Mouse (Mus musculus) brain, embryonic 14.5 days (tissue): ENCODE measurements around the gene Wwox. TPM values are rescaled to one million over a fixed set of nuclear protein-coding genes. Genes with fewer than 3 reads are reported as not detected.

Source experiments
- DNase-seq: peaks from one replicate; pipeline ENCODE4 v3.0.0-alpha.2; 2011; ENCODE audit warnings: low read depth
- CTCF ChIP-seq: fragments of 200-500 bp; IDR thresholded peaks from 2 replicates; pipeline ENCODE4 v1.5.1; 2012; ENCODE audit warnings: inconsistent platforms, mild to moderate bottlenecking, moderate library complexity, borderline replicate concordance; ENCODE audit not compliant: insufficient read depth, insufficient read length; ENCODE audit errors: extremely low read depth
- POLR2A ChIP-seq: fragments of 200-500 bp; IDR thresholded peaks from 2 replicates; pipeline ENCODE4 v1.6.1; 2012; ENCODE audit warnings: mild to moderate bottlenecking, inconsistent platforms, borderline replicate concordance; ENCODE audit not compliant: poor library complexity, insufficient read depth, insufficient read length, severe bottlenecking; ENCODE audit errors: extremely low read depth
- polyA plus RNA-seq: library from polyadenylated mRNA; depleted of rRNA; stranded (reverse); fragments of >200 nt; gene quantifications from 2 replicates; pipeline ENCODE4 v1.2.3, GENCODE M21; 2012

The Wwox gene
- polyA plus RNA-seq, 1 experiment = 11.0 TPM

DNA sequence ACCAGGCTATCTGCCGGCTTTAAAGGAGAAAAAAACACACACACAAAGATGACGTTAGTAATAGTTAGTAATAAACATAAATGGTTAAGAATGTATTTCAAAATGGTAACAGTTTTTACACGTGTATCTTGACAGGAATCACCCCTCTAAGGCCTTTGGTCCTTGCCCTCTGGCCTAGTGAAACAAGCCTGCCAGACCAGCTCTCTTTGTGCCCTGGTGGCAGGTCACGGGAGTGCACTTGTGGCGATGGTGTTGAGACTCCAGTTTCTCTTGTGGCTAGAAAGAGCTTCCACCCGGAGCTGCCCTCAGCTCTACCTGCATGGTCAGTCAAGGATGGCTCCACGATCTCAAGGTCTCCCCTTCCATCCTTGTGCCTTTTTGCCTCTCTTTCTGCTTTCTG lies 110.6 kb downstream of the Wwox start:
- no peak for TF ChIP-seq POLR2A
- peak; percentile 44; the same call in 1 of the 2 replicates for TF ChIP-seq CTCF
- no peak for DNase-seq

DNA sequence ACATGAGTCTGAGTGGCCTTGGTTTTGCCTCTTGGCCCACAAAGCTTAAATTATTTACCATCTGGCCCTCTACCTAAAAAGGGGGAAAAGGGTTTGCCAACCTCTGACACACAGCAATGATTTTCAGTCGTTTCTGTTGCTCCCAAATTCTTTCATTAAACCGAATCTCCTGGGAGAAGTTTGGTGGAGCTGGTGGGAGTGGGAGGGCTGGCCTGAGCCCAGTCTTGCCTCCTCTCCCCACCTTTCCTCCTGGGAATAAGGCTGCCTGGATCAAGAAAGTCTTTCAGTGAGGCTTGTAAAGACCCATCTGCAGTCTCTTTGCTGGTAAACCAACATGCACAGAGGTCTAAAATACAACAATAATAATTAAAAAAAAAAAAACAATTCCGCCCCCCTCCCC lies 113.2 kb downstream of the Wwox start:
- TF ChIP-seq POLR2A = no peak
- TF ChIP-seq CTCF = no peak
- no peak for DNase-seq

DNA sequence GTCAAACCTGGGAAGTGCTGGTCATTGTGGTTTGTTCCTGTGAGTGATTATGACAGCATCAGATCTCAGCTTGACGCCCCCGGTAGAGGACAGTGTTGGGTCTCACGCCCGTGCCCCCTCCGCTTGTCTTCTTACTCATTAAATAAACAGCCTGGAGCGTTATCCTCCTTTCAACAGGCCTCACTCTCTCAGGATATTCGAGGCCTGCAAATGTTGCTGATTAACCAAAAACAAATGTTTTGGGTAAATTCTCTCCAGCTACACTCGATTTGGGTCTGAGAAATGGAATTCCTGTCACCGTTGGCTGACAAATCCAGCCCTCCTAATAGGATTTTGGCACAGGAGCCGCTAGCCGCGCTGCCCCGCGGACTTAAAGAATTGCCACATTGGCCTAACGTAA lies 115.5 kb downstream of the Wwox start:
- DNase-seq = peak; percentile 48
- TF ChIP-seq CTCF = no peak
- TF ChIP-seq POLR2A = no peak

DNA sequence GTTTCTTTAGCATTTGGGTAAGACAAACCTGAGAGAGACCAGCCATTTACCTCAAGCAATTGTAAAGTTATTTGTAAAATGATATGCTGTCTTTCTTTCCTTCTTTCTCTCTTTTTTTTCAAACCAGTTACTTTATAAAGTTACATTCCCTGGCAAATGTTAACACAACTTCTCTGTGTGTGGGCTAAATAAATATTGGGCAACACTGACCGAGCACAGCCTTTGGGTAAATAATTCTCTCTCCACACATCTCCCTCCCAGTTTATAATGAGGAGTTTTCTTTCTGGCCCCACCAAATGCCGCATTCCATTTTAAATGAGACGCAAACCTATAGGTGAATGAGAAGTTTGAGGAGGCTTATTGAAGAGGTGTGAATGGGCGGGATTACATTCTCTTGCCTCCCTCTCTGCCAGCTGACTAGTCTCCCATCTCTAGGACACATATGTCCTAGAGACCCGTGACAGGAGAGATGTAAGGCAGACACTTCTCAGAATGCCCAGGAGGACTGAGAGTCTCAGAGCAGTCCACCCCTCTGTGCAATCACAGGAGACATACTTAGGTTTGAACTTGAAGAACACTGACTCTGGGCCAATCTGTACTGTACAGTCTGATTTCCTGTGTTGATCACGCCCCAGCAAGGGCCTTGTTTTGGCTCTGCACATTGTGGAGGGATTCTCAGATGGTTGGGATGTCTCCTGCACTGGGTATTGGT lies 116.2 kb downstream of the Wwox start:
- TF ChIP-seq CTCF (no peak), POLR2A (no peak)

DNA sequence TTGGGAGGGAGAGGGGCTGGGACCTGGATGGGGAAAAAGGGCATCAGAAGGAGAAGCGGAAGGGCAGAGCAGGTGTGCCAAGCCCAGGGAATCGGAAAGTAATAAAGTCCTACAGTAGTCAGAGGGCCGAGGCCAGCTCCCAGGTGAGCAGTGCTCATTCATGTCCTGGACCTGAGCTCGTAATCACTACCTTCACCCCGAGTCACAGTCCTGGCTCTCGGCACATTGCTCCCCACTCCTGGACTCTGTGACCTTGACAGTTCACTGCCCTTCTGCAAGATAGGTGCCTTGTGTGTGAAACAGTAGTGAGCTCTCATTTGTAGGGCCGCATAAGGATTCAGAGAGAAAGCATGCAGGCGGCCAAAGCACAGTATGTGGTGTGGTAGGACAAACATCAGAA lies 121.7 kb downstream of the Wwox start:
- no peak for DNase-seq
- TF ChIP-seq CTCF (no peak), POLR2A (no peak)

More for the DNA sequence above, 116.2 kb downstream of the Wwox start:
- no peak for DNase-seq

DNA sequence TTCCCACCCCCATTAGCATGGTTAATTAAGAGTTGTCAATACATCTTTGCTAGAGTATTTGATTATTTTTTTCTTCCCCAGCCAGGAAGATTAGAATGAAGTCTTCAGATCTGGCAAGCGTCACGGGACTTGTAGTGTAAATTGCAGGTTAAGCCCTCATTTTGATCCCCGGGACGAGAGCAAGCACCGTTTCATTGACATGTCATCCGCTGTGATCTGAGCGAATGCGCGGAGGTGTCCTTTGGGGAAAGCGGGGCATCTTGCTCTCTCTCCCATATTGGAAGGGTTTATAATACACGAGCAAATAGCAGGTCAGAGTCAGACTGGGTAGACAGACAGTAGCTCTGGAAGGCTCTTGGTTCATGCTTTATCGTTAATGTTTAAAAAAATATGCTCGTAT lies 123.0 kb downstream of the Wwox start:
- TF ChIP-seq CTCF = no peak
- no peak for TF ChIP-seq POLR2A
- peak; percentile 57 for DNase-seq

DNA sequence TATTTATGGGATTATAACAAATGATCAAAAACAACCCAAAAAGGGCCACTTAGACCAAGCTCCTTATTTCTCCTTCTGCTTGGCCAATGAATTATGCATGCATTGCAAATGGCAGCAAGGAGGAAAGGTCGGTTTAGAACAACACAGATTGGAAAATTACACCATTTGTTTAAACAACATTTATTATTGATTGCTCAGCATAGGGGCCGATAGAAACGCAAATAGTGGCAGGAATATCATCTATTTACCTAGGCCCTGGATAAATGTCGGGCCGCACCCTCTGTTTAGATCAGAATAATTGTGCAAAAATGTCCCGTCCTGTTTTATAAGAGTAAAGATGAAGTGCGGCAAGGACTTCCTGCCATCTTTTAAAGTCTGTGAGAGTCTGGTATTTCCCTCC lies 123.9 kb downstream of the Wwox start:
- DNase-seq = no peak
- TF ChIP-seq CTCF (no peak), POLR2A (no peak)

GRCm38 (mm10) chr8:114564036-114564435 lies 124.6 kb downstream of the Wwox start:
- TF ChIP-seq CTCF (no peak), POLR2A (no peak)
- no peak for DNase-seq

- no peak for TF ChIP-seq POLR2A
- DNase-seq = no peak
Observed at GRCm38 (mm10) chr8:114568531-114569166, 129.2 kb downstream of the Wwox start.

- no peak for DNase-seq
- TF ChIP-seq CTCF (no peak), POLR2A (no peak)
Observed at GRCm38 (mm10) chr8:114573014-114573746, 133.7 kb downstream of the Wwox start.

DNA sequence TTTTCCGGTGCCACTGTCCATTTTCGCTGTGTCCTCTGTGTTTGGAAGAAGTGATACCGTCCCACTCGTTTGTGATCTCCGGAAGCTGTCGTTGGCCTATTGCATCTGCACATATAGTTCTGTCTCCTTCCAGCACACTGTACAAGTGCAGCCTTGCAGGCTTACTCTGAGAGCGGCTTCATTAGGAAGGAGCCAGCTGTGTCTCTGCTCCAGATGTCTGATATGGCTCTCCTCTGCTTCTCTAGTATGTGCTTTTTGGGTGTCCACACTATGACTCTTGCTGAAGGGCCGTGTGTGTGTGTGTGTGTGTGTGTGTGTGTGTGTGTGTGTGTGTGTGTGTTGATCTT lies 134.3 kb downstream of the Wwox start:
- TF ChIP-seq CTCF (no peak), POLR2A (no peak)
- no peak for DNase-seq
